Mouse (Mus musculus) E14TG2a.4 (cell line): ENCODE results near the gene Syn3.
A peak's percentile ranks its signal among the peaks of the same experiment; 100 is the strongest.
"Not testable (repeated sequence)": the region's sequence is repeated elsewhere in the genome, so short reads cannot be mapped to it uniquely, and the experiment has no call there.

Experiments used
- H3K27me3 ChIP-seq: 2 replicates; pipeline ENCODE4 v1.6.1; 2014; ENCODE audit warnings: low read length, control low read depth; ENCODE audit not compliant: insufficient read depth
- H3K36me3 ChIP-seq: 2 replicates; pipeline ENCODE4 v1.6.1; 2014; ENCODE audit warnings: low read length, control low read depth; ENCODE audit not compliant: insufficient read depth
- H3K4me1 ChIP-seq: replicated peaks from 2 replicates; pipeline ENCODE4 v1.6.1; 2014; ENCODE audit warnings: low read depth, low read length, control low read depth
- H3K4me3 ChIP-seq: replicated peaks from 2 replicates; pipeline ENCODE4 v1.5.1; 2014; ENCODE audit warnings: mild to moderate bottlenecking, low read length
- H3K9me3 ChIP-seq: 2 replicates; pipeline ENCODE4 v1.6.1; 2014; ENCODE audit warnings: low read length, control low read depth
- CTCF ChIP-seq: conservative IDR thresholded peaks from 2 replicates; pipeline ENCODE4 v1.5.1; 2014; ENCODE audit warnings: low read length
- NANOG ChIP-seq: IDR thresholded peaks from 2 replicates; pipeline ENCODE4 v1.6.1; 2014; ENCODE audit warnings: borderline replicate concordance, low read length, mixed read lengths
- POU5F1 ChIP-seq: IDR thresholded peaks from 2 replicates; pipeline ENCODE4 v1.6.1; 2014; ENCODE audit warnings: low read length, borderline replicate concordance

Gene Syn3

DNA sequence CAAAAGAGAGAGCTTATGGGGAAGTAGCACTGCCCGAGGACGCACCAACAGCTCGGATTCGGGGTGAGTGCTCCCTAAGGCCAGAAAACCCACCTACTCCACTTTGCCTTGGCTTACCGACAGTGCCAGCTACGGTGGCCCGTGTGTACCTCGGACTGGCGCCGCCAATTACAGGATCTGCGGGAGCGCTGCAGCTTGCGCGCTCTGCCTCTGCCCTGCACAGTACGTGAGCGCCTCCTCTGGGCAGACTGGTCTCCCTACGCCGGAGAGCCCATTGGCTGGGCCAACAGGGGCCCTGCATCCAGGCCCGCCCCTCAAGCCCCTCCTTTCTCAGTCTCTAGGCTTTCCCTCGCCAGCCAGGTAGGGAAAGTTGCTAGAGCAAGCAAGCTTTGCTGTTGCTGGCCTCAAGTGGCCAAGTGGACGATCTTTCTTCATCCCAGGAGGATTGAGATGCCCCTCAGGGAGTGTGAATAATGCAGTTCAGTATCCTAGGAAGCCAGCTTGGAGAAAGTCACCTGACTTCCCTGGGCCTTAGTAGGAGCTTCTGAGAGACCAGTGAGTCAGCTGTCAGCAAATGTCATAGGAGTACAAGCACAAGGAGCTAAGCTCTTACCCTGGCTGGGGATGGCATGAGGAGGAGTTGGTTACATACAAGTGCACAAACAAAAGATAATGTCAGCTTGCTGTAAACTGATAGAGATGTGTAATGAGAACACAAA, at the start of gene Syn3:
Syn3 (minus strand) TSS at position 224 of the 719 bp plus-strand sequence.
- H3K9me3 ChIP-seq, result peaks cover 9% of the 10 kb centered on the region; the same call in 1 of the 2 replicates
- H3K36me3 ChIP-seq, result no peaks in the 10 kb centered on the region
- TF ChIP-seq NANOG (no peak), POU5F1 (no peak), CTCF (peak; percentile 34)
- peak within 1 kb of the TSS; percentile 85 for H3K4me3 ChIP-seq
- H3K4me1 ChIP-seq, result peaks cover 14% of the 10 kb centered on the region
- no peaks in the 10 kb centered on the region for H3K27me3 ChIP-seq

- H3K36me3 ChIP-seq, H3K27me3 ChIP-seq, H3K4me1 ChIP-seq, H3K4me3 ChIP-seq, H3K9me3 ChIP-seq: not testable (repeated sequence)
These were observed 27.7 kb upstream of the Syn3 start for GRCm38 (mm10) chr10:86526357-86526874.

- Histone ChIP-seq H3K36me3 (no peaks in the 10 kb centered on the region), H3K27me3 (no peaks in the 10 kb centered on the region), H3K9me3 (no peaks in the 10 kb centered on the region), H3K4me1 (no peaks in the 10 kb centered on the region), H3K4me3 (no peak overlapping the region)
- no peak for TF ChIP-seq CTCF
- TF ChIP-seq NANOG, result no peak
- TF ChIP-seq POU5F1, result no peak
These were observed 15.1 kb upstream of the Syn3 start for GRCm38 (mm10) chr10:86513801-86514200.

DNA sequence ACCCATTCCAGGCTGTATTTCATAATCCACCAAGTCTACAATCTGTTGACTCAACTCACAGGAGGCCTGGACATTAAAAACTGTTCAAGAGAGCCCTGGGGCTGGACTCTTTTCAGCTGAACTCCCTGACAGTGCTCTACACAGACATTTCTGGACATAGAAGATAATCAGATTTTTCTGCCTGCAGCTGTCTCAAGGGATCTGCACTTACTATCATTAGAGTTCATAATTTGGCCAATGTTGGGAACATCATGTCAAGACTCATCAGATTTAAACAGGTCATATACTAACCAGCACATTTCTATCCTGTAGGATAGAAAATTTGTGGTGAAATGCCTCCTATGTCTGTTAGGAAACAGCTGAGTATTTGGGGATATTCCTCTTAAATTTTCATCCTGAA, 12.2 kb upstream of the Syn3 start:
- Histone ChIP-seq H3K27me3 (no peaks in the 10 kb centered on the region), H3K9me3 (no peaks in the 10 kb centered on the region), H3K36me3 (no peaks in the 10 kb centered on the region), H3K4me1 (no peaks in the 10 kb centered on the region), H3K4me3 (no peak overlapping the region)
- no peak for TF ChIP-seq NANOG
- TF ChIP-seq POU5F1, result no peak
- TF ChIP-seq CTCF, result no peak

DNA sequence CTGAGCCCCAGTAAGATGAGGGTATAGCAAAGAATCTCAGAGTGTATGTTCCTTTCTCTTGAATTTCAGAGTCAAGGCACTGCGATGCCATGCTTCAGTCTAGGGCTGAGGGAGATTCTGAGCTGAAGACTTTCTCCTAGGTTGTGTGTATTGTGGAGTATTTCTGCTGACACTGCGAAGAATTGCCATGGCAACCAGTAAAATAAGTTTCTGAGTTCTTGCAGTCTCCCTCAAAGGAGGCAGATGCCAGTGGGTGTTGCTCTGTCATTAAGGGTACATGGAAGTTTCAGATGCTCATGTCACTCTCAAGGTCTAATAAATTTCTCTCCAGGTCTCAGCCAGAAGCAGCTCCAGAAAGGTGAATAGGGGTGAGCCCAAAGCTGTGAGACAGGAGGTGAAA, 3.4 kb upstream of the Syn3 start:
- Histone ChIP-seq H3K4me1 (peaks cover 14% of the 10 kb centered on the region), H3K9me3 (peaks cover 9% of the 10 kb centered on the region; the same call in 1 of the 2 replicates), H3K36me3 (no peaks in the 10 kb centered on the region), H3K27me3 (no peaks in the 10 kb centered on the region), H3K4me3 (no peak overlapping the region)
- no peak for TF ChIP-seq CTCF
- TF ChIP-seq POU5F1, result no peak
- no peak for TF ChIP-seq NANOG

DNA sequence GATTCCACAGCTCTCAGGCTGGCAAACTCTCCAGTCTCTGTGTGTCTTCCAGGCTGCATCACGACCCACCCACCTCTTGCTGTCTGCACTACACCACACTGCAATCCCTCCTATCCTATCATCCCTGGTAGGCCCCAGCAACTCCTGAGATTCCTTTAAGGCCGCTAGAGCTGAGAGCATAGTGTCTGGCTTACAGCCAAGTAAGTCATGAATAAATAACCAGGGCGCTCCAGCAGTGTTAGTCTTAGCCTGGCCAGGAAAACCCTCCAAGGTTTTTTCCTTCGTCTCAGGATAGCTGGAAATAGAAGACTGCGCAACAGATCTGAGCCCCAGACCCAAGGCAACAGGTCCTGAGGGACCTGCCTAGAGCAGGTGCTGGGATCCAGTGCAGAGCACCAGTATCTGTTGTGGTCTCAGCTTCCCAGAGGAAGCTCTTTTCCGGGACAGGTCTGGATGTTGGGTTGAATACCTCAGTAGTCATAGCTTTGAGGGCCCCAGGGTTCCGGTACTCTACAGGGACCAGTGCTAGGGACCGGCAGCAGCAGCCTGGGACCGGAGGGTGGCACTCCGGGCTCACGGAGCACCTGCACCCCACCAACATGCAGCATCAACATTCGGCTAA, 534 bp downstream of the Syn3 start:
- peak overlapping the region; percentile 85 for H3K4me3 ChIP-seq
- TF ChIP-seq POU5F1 (no peak), CTCF (no peak), NANOG (no peak)
- H3K9me3 ChIP-seq, result peaks cover 6% of the 10 kb centered on the region; the same call in 1 of the 2 replicates
- peaks cover 14% of the 10 kb centered on the region for H3K4me1 ChIP-seq
- no peaks in the 10 kb centered on the region for H3K27me3 ChIP-seq
- H3K36me3 ChIP-seq, result no peaks in the 10 kb centered on the region

GRCm38 (mm10) chr10:86495851-86496250, 2.8 kb downstream of the Syn3 start:
- H3K27me3 ChIP-seq, result no peaks in the 10 kb centered on the region
- no peaks in the 10 kb centered on the region for H3K9me3 ChIP-seq
- TF ChIP-seq NANOG (no peak), POU5F1 (no peak)
- no peak overlapping the region for H3K4me3 ChIP-seq
- no peaks in the 10 kb centered on the region for H3K36me3 ChIP-seq
- peaks cover 14% of the 10 kb centered on the region for H3K4me1 ChIP-seq

DNA sequence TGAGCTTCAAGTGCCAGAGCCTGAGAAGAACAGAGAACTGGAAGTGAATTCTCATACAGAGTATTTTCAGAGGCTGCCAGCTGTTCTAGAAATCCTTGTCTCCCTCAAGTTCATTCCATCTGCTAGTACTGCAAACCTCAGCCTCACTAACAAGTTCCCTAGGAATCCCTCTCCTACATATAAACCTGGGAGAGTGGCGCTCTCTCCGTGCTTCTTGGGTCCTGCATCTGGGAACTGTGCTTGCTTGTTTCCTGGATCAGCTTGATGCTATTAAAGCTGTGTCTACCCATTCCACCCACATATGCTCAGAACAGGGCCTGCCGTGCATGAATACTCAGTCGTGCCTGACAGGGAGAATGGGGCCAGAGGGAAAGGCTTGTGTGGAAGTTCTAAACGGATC, 5.6 kb downstream of the Syn3 start:
- H3K9me3 ChIP-seq, result no peaks in the 10 kb centered on the region
- TF ChIP-seq CTCF (no peak), POU5F1 (no peak), NANOG (no peak)

More for the DNA sequence above, 5.6 kb downstream of the Syn3 start:
- H3K27me3 ChIP-seq, result no peaks in the 10 kb centered on the region
- peaks cover 9% of the 10 kb centered on the region for H3K4me1 ChIP-seq
- H3K36me3 ChIP-seq, result no peaks in the 10 kb centered on the region
- no peak overlapping the region for H3K4me3 ChIP-seq
